Mouse (Mus musculus): ENCODE data around the gene Tmem128. TPM values are rescaled to one million over a fixed set of nuclear protein-coding genes. Genes with fewer than 3 reads are reported as not detected.

Tmem128 gene
- polyA plus RNA-seq (2015; fragmentation: Nextera tagmentation; extraction: Ambion mirVana): 41.4 and 43.2 TPM in 2 replicates

GRCm38 (mm10) chr5:38260107-38260682 lies at the start of gene Tmem128:
Gene Tmem128, plus strand, starts transcription at chr5:38260185.
- H3K4me3 ChIP-seq (ENCODE audit: low read length): peak within 1 kb of the TSS; percentile 77
- H3K9me3 ChIP-seq (replicated peaks; ENCODE audit: control insufficient read depth, low read length): no peaks in the 10 kb centered on the region
- WGBS: under 1% methylated on average over 40 of the region's 40 CpGs
- peaks cover 5% of the 10 kb centered on the region for H3K4me1 ChIP-seq (ENCODE audit: control insufficient read depth, insufficient read depth, low read length)
- peak within 1 kb of the TSS; percentile 91 for H3K27ac ChIP-seq (ENCODE audit: low read length)
- H3K4me2 ChIP-seq (ENCODE audit: low read depth, low read length): peak within 1 kb of the TSS; percentile 93
- ATAC-seq (replicated peaks; ENCODE audit: extremely low read depth, insufficient read depth, low FRiP score): peak; percentile 61; the same call in 1 of the 2 replicates
- H3K9ac ChIP-seq (ENCODE audit: low read length): peak within 1 kb of the TSS; percentile 78
- H3K36me3 ChIP-seq (ENCODE audit: control insufficient read depth, insufficient read depth): peaks cover 28% of the 10 kb centered on the region
- H3K27me3 ChIP-seq (ENCODE audit: control insufficient read depth, insufficient read depth, low read length): 0 out of 2 replicates have a peak, but pooled peaks cover 2% of the 10 kb centered on the region

DNA sequence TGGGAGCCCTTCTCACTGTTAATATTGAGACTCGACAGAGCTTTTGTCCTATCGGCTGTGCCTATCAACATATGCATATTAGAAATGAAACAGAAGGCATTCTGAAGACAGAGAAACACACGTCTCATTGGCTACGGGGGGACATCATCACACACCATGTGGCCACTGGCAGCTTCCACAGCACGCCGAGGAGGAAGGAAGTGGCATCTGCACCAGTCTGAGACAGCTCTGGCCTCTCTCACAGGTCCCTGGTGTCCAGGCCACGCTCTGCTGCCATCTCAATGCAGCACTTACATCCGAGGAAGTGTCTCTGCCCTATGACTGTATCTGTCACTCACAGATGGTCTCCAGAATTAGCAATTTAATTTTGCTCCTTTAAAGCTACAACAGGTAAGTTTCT lies 48.3 kb upstream of the Tmem128 start:
- WGBS: 82% methylated on average over 8 of the region's 8 CpGs
- Histone ChIP-seq H3K9ac (ENCODE audit: low read length) (no peak overlapping the region), H3K9me3 (replicated peaks; ENCODE audit: control insufficient read depth, low read length) (no peaks in the 10 kb centered on the region), H3K4me3 (ENCODE audit: low read length) (no peak overlapping the region), H3K27ac (ENCODE audit: low read length) (no peak overlapping the region), H3K4me1 (ENCODE audit: control insufficient read depth, insufficient read depth, low read length) (no peaks in the 10 kb centered on the region), H3K4me2 (ENCODE audit: low read depth, low read length) (no peak overlapping the region), H3K27me3 (ENCODE audit: control insufficient read depth, insufficient read depth, low read length) (no peaks in the 10 kb centered on the region), H3K36me3 (ENCODE audit: control insufficient read depth, insufficient read depth) (peaks cover 43% of the 10 kb centered on the region)
- no peak for ATAC-seq (replicated peaks; ENCODE audit: extremely low read depth, insufficient read depth, low FRiP score)

DNA sequence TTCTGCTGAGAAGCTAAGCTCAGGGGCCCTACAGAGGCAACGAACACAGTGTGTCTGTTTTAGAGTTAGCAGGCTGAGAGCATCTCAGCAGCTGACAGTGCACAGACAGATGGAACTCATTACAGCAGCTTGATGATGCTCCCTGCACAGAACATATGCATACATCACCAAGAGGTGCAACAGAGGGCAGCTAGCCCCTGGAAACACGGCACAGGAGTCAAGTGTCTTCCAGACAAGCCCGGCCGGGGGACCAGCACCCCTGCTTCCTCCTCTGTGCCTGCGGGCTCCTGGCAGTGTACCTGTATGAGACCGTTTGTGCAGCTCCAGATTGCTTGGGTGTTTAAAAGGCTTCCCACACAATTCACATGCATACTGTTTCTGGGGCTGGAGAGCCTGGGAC lies 47.0 kb upstream of the Tmem128 start:
- ATAC-seq (replicated peaks; ENCODE audit: extremely low read depth, insufficient read depth, low FRiP score): no peak
- WGBS: 81% methylated on average over 6 of the region's 6 CpGs
- H3K4me3 ChIP-seq (ENCODE audit: low read length): no peak overlapping the region
- H3K4me1 ChIP-seq (ENCODE audit: control insufficient read depth, insufficient read depth, low read length): no peaks in the 10 kb centered on the region
- H3K27me3 ChIP-seq (ENCODE audit: control insufficient read depth, insufficient read depth, low read length): no peaks in the 10 kb centered on the region
- no peak overlapping the region for H3K27ac ChIP-seq (ENCODE audit: low read length)
- no peak overlapping the region for H3K9ac ChIP-seq (ENCODE audit: low read length)
- H3K36me3 ChIP-seq (ENCODE audit: control insufficient read depth, insufficient read depth): peaks cover 43% of the 10 kb centered on the region
- no peaks in the 10 kb centered on the region for H3K9me3 ChIP-seq (replicated peaks; ENCODE audit: control insufficient read depth, low read length)
- H3K4me2 ChIP-seq (ENCODE audit: low read depth, low read length): no peak overlapping the region

- H3K27me3 ChIP-seq (ENCODE audit: control insufficient read depth, insufficient read depth, low read length): no peaks in the 10 kb centered on the region
- peak; percentile 71 for ATAC-seq (replicated peaks; ENCODE audit: extremely low read depth, insufficient read depth, low FRiP score)
- peaks cover 14% of the 10 kb centered on the region for H3K4me1 ChIP-seq (ENCODE audit: control insufficient read depth, insufficient read depth, low read length)
- 1% methylated on average over 35 of the region's 35 CpGs for WGBS
- H3K36me3 ChIP-seq (ENCODE audit: control insufficient read depth, insufficient read depth): peaks cover 10% of the 10 kb centered on the region; the same call in 1 of the 2 replicates
- peak overlapping the region; percentile 91 for H3K9ac ChIP-seq (ENCODE audit: low read length)
- peak overlapping the region; percentile 77 for H3K27ac ChIP-seq (ENCODE audit: low read length)
- H3K9me3 ChIP-seq (replicated peaks; ENCODE audit: control insufficient read depth, low read length): no peaks in the 10 kb centered on the region
- peak overlapping the region; percentile 93 for H3K4me2 ChIP-seq (ENCODE audit: low read depth, low read length)
- H3K4me3 ChIP-seq (ENCODE audit: low read length): peak overlapping the region; percentile 94
Measured at GRCm38 (mm10) chr5:38219771-38220307, 40.1 kb upstream of the Tmem128 start.

- under 1% methylated on average over 55 of the region's 55 CpGs for WGBS
- ATAC-seq (replicated peaks; ENCODE audit: extremely low read depth, insufficient read depth, low FRiP score): peak; percentile 92
- Histone ChIP-seq H3K27ac (ENCODE audit: low read length) (peak within 1 kb of the TSS; percentile 77), H3K27me3 (ENCODE audit: control insufficient read depth, insufficient read depth, low read length) (no peaks in the 10 kb centered on the region), H3K36me3 (ENCODE audit: control insufficient read depth, insufficient read depth) (peaks cover 7% of the 10 kb centered on the region; the same call in 1 of the 2 replicates), H3K4me1 (ENCODE audit: control insufficient read depth, insufficient read depth, low read length) (peaks cover 14% of the 10 kb centered on the region), H3K4me2 (ENCODE audit: low read depth, low read length) (peak within 1 kb of the TSS; percentile 93), H3K9ac (ENCODE audit: low read length) (peak within 1 kb of the TSS; percentile 91), H3K4me3 (ENCODE audit: low read length) (peak within 1 kb of the TSS; percentile 94), H3K9me3 (replicated peaks; ENCODE audit: control insufficient read depth, low read length) (no peaks in the 10 kb centered on the region)
Measured at GRCm38 (mm10) chr5:38220328-38220912, 39.6 kb upstream of the Tmem128 start, which contains the start of the genes Zbtb49 and Lyar. Gene Zbtb49, minus strand, starts transcription at chr5:38220457. Gene Lyar, plus strand, starts transcription at chr5:38220470.

DNA sequence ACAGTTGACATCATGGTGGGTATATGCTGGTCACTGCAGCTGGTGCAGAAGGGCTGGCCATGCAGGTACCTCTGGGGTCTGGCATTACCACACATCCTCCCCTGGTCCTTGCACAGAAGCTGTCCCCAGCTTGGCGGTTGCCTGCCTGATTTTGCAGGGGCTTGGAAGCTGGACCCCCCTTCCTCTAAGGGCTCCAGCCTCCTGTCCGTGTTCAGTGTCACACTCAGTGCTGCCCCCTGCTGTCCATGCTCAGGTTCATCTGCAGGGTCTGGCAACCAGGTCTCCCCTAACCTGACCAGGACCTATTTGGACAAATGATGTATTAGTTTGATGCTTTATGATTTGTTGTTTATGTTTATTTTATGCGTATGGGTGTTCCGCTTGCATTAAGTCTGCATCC lies 24.6 kb upstream of the Tmem128 start:
- 63% methylated on average over 4 of the region's 4 CpGs for WGBS
- Histone ChIP-seq H3K36me3 (ENCODE audit: control insufficient read depth, insufficient read depth) (peaks cover 23% of the 10 kb centered on the region), H3K4me3 (ENCODE audit: low read length) (no peak overlapping the region), H3K27me3 (ENCODE audit: control insufficient read depth, insufficient read depth, low read length) (no peaks in the 10 kb centered on the region), H3K9ac (ENCODE audit: low read length) (no peak overlapping the region), H3K4me1 (ENCODE audit: control insufficient read depth, insufficient read depth, low read length) (no peaks in the 10 kb centered on the region), H3K27ac (ENCODE audit: low read length) (no peak overlapping the region), H3K4me2 (ENCODE audit: low read depth, low read length) (no peak overlapping the region), H3K9me3 (replicated peaks; ENCODE audit: control insufficient read depth, low read length) (peaks cover 4% of the 10 kb centered on the region; the same call in 1 of the 2 replicates)
- ATAC-seq (replicated peaks; ENCODE audit: extremely low read depth, insufficient read depth, low FRiP score): no peak

DNA sequence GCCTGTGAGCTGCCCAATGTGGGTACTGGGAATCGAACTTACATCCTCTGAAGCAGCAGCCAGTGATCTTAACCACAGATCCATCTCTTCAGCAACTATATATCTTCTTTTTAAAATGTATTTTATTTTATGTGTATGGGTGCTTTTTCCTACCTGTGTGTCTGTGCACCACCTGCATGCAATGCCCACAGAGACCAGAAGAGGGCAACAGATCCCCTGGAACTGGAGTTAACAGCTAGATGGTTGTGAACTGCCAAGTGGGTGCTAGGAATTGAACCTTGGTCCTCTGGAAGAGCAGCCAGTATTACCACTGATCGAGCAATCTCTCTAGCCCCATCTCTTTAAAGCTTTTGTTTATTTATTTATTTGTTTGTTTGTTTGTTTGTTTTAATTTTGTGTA lies 23.4 kb upstream of the Tmem128 start:
- no peaks in the 10 kb centered on the region for H3K27me3 ChIP-seq (ENCODE audit: control insufficient read depth, insufficient read depth, low read length)
- H3K9me3 ChIP-seq (replicated peaks; ENCODE audit: control insufficient read depth, low read length): peaks cover 4% of the 10 kb centered on the region; the same call in 1 of the 2 replicates
- ATAC-seq (replicated peaks; ENCODE audit: extremely low read depth, insufficient read depth, low FRiP score): no peak
- H3K36me3 ChIP-seq (ENCODE audit: control insufficient read depth, insufficient read depth): peaks cover 20% of the 10 kb centered on the region
- H3K27ac ChIP-seq (ENCODE audit: low read length): no peak overlapping the region
- WGBS: 100% methylated on average over 2 of the region's 2 CpGs
- no peaks in the 10 kb centered on the region for H3K4me1 ChIP-seq (ENCODE audit: control insufficient read depth, insufficient read depth, low read length)
- H3K4me2 ChIP-seq (ENCODE audit: low read depth, low read length): no peak overlapping the region
- H3K4me3 ChIP-seq (ENCODE audit: low read length): no peak overlapping the region
- no peak overlapping the region for H3K9ac ChIP-seq (ENCODE audit: low read length)

DNA sequence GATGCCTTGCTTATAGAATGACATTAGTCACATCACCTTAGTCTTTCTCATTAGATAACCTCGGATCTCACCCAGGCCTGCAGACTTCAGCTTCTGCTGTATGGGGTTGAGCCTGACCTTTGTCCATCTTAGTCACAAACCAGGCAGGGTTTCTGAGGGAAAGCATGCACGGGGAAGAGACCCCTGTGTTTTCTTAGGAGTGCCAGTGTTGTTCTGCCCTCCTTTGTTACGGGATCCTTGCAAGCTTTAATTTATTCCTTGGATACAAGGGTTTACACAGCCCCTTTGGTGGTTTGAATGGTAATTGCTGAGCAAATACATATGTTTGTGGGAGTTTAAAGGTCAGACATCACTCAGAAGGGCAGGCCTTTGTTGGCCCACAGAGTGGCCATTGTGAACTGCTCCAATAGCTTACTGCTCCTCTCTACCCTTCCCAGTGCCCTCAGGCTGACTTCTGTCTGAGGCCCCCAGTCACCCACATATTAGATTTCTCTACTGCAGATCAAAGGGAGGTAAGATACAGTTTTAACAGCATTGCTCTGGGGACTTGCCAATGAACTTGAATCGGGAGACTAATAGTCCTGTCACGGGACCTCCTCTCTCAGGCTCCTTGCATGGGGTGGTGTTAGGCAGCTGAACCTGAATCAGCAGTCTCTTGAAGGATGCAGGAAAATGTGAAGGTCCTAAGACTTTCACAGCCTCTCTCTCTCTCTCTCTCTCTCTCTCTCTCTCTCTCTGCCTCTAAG lies 19.1 kb upstream of the Tmem128 start:
- no peak overlapping the region for H3K4me3 ChIP-seq (ENCODE audit: low read length)
- no peak overlapping the region for H3K4me2 ChIP-seq (ENCODE audit: low read depth, low read length)
- 70% methylated on average over 5 of the region's 5 CpGs for WGBS
- H3K36me3 ChIP-seq (ENCODE audit: control insufficient read depth, insufficient read depth): no peaks in the 10 kb centered on the region
- no peaks in the 10 kb centered on the region for H3K4me1 ChIP-seq (ENCODE audit: control insufficient read depth, insufficient read depth, low read length)
- H3K27ac ChIP-seq (ENCODE audit: low read length): no peak overlapping the region
- peaks cover 4% of the 10 kb centered on the region; the same call in 1 of the 2 replicates for H3K9me3 ChIP-seq (replicated peaks; ENCODE audit: control insufficient read depth, low read length)
- ATAC-seq (replicated peaks; ENCODE audit: extremely low read depth, insufficient read depth, low FRiP score): no peak
- H3K27me3 ChIP-seq (ENCODE audit: control insufficient read depth, insufficient read depth, low read length): no peaks in the 10 kb centered on the region
- H3K9ac ChIP-seq (ENCODE audit: low read length): no peak overlapping the region
